19 mouse cellular contexts compared by ENCODE assay signal in the genomic region with DNA sequence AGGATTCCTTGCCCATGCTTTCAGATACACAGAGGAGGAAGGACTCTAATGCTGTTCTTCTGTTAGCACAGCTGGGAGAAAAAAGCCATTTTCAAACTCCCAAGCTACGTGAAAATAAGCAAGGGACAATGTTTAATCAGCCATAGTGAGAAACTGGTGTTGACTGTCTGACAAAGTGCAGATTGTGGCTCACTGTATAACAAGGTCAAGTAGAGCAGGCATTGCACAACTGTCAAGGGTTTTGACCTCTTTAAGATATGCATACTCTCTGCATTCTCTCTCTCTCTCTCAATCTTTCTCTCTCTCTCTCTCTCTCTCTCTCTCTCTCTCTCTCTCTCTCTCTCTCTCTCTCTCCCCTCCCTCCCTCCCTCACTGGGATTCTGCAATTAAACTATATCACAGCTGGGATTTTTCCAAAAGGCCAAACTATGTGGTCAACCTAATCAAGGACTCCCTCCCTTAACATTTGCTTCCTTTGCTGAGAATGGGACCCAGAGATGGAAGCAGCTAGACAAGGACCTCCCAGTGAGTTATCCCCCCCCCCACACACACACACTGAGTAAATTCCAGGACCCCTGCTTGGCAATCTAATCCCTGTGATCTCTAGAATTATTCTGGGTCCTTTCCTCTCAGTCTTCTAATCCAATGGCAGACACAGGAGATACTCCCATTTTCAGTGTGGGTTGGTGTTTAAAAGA.
A peak's percentile ranks its signal among the peaks of the same experiment; 100 is the strongest.
DNase-seq lines count a peak whose midpoint lies in the region; ATAC-seq and TF ChIP-seq lines count a peak whose summit lies in the region.
"Had no signal": no experiment of that assay in that cellular context is flagged by ENCODE, and none has a peak within 500 bp of the region (broad histone marks: within the 10 kb centered on the region; RNA-seq: fewer than 3 reads in every experiment).

No protein-coding gene starts in this region.

- H3K4me2 ChIP-seq in heart, embryonic 16.5 days (ENCODE audit: low read depth, low read length): no peak overlapping the region
- H3K4me2 ChIP-seq in kidney, postnatal 0 days (ENCODE audit: low read length): no peak overlapping the region
- H3K4me2 ChIP-seq in stomach, embryonic 15.5 days: no peak overlapping the region
- no peak overlapping the region for H3K4me2 ChIP-seq in stomach, postnatal 0 days (replicated peaks; ENCODE audit: low read depth)
- H3K4me2 ChIP-seq: hindbrain, embryonic 14.5 days; liver, embryonic 13.5 days; midbrain, embryonic 13.5 days; neural tube, embryonic 12.5 days had no signal

- WGBS in heart, embryonic 16.5 days: 16% methylated on average over 1 of the region's 1 CpGs
- whole genome bisulfite sequencing in kidney, postnatal 0 days: 30% methylated on average over 1 of the region's 1 CpGs
- WGBS in stomach, embryonic 15.5 days: 16% methylated on average over 1 of the region's 1 CpGs
- 25% methylated on average over 1 of the region's 1 CpGs for whole genome bisulfite sequencing in stomach, postnatal 0 days

- no peaks in the 10 kb centered on the region for H3K27me3 ChIP-seq in heart, embryonic 16.5 days (ENCODE audit: control insufficient read depth, insufficient read depth, low read length)
- no peaks in the 10 kb centered on the region for H3K27me3 ChIP-seq in kidney, postnatal 0 days (ENCODE audit: insufficient read depth, low read length)
- H3K27me3 ChIP-seq in stomach, embryonic 15.5 days (replicated peaks): no peaks in the 10 kb centered on the region
- no peaks in the 10 kb centered on the region for H3K27me3 ChIP-seq in stomach, postnatal 0 days (ENCODE audit: control insufficient read depth, insufficient read depth, low read length)
- H3K27me3 ChIP-seq: liver, embryonic 13.5 days; midbrain, embryonic 13.5 days; neural tube, embryonic 12.5 days had no signal

- no peak for TF ChIP-seq EP300 in stomach, postnatal 0 days (optimal IDR thresholded peaks at IDR 0.05)

- no peak for TF ChIP-seq CTCF in kidney, postnatal 0 days (IDR thresholded peaks at IDR 0.05; ENCODE audit: low read depth)
- TF ChIP-seq CTCF in stomach, postnatal 0 days (IDR thresholded peaks at IDR 0.05; ENCODE audit: low read depth): no peak

- no peaks in the 10 kb centered on the region for H3K36me3 ChIP-seq in heart, embryonic 16.5 days (ENCODE audit: control insufficient read depth, insufficient read depth)
- H3K36me3 ChIP-seq in kidney, postnatal 0 days (ENCODE audit: insufficient read depth, low read length): no peaks in the 10 kb centered on the region
- H3K36me3 ChIP-seq in stomach, embryonic 15.5 days: no peaks in the 10 kb centered on the region
- H3K36me3 ChIP-seq in stomach, postnatal 0 days (ENCODE audit: control insufficient read depth, insufficient read depth, low read length): no peaks in the 10 kb centered on the region
- H3K36me3 ChIP-seq: embryonic facial prominence, embryonic 10.5 days; liver, embryonic 13.5 days; midbrain, embryonic 13.5 days; neural tube, embryonic 12.5 days had no signal

- ATAC-seq in heart, embryonic 16.5 days (replicated peaks; ENCODE audit: extremely low read depth, insufficient read depth, low FRiP score): peak; percentile 78
- ATAC-seq in kidney, postnatal 0 days (replicated peaks; ENCODE audit: low FRiP score, low read depth): 0 out of 2 replicates have a peak, but pooled peaks have one; percentile 36
- ATAC-seq in stomach, embryonic 15.5 days (ENCODE audit: insufficient read depth, low FRiP score, low read depth): peak; percentile 58; the same call in 1 of the 2 replicates
- ATAC-seq in stomach, postnatal 0 days (ENCODE audit: low FRiP score, low TSS enrichment): no peak
- ATAC-seq: midbrain, embryonic 13.5 days had no signal

- H3K9ac ChIP-seq in heart, embryonic 16.5 days (ENCODE audit: low read length): no peak overlapping the region
- no peak overlapping the region for H3K9ac ChIP-seq in kidney, postnatal 0 days (ENCODE audit: low read depth, low read length)
- H3K9ac ChIP-seq in stomach, embryonic 15.5 days: no peak overlapping the region
- H3K9ac ChIP-seq in stomach, postnatal 0 days (ENCODE audit: low read length): no peak overlapping the region
- H3K9ac ChIP-seq: hindbrain, embryonic 14.5 days; liver, embryonic 13.5 days; midbrain, embryonic 13.5 days; neural tube, embryonic 12.5 days had no signal

- no peak overlapping the region; the same call in 1 of the 2 replicates for H3K27ac ChIP-seq in heart, embryonic 16.5 days (ENCODE audit: low read length)
- no peak overlapping the region for H3K27ac ChIP-seq in kidney, postnatal 0 days
- H3K27ac ChIP-seq in stomach, embryonic 15.5 days: no peak overlapping the region
- H3K27ac ChIP-seq in stomach, postnatal 0 days (replicated peaks): no peak overlapping the region
- H3K27ac ChIP-seq: embryonic facial prominence, embryonic 10.5 days; gastrocnemius, adult 2 months; hindbrain, embryonic 14.5 days; liver, embryonic 13.5 days; midbrain, embryonic 13.5 days; neural tube, embryonic 12.5 days had no signal

- H3K9me3 ChIP-seq in heart, embryonic 16.5 days (replicated peaks; ENCODE audit: control insufficient read depth, low read length): no peaks in the 10 kb centered on the region
- no peaks in the 10 kb centered on the region for H3K9me3 ChIP-seq in kidney, postnatal 0 days (replicated peaks; ENCODE audit: low read length)
- H3K9me3 ChIP-seq in stomach, embryonic 15.5 days: no peaks in the 10 kb centered on the region
- H3K9me3 ChIP-seq in stomach, postnatal 0 days (ENCODE audit: control insufficient read depth, low read length): no peaks in the 10 kb centered on the region
- H3K9me3 ChIP-seq: embryonic facial prominence, embryonic 10.5 days; liver, embryonic 13.5 days; midbrain, embryonic 13.5 days; neural tube, embryonic 12.5 days had no signal

- peaks cover 5% of the 10 kb centered on the region; the same call in 1 of the 2 replicates for H3K4me1 ChIP-seq in heart, embryonic 16.5 days (ENCODE audit: control insufficient read depth, insufficient read depth, low read length)
- H3K4me1 ChIP-seq in kidney, postnatal 0 days (replicated peaks; ENCODE audit: insufficient read depth, low read length): no peaks in the 10 kb centered on the region
- H3K4me1 ChIP-seq in stomach, embryonic 15.5 days: no peaks in the 10 kb centered on the region
- H3K4me1 ChIP-seq in stomach, postnatal 0 days (replicated peaks; ENCODE audit: control insufficient read depth, insufficient read depth): no peaks in the 10 kb centered on the region
- H3K4me1 ChIP-seq: embryonic facial prominence, embryonic 10.5 days; liver, embryonic 13.5 days; midbrain, embryonic 13.5 days; neural tube, embryonic 12.5 days had no signal

- no peak for DNase-seq in heart, adult 9 months (ENCODE audit: low spot score in 2 of 2)
- peak; percentile 75 for DNase-seq in kidney, postnatal 0 days (ENCODE audit: low spot score)
- no peak for DNase-seq in kidney, adult 11 months
- no peak for DNase-seq in stomach, postnatal 0 days (ENCODE audit: low spot score)
- no peak for DNase-seq in layer of hippocampus, postnatal 10 days (ENCODE audit: low spot score in 2 of 2)
- DNase-seq: cerebellum, adult 2 months; cerebellum, postnatal 36 days; gastrocnemius, adult 2 months; liver, embryonic 13.5 days; right cerebral cortex, postnatal 14 days; spleen, adult 18-20 months; thymus, adult 18-20 months; thymus, postnatal 4 days had no signal

- H3K4me3 ChIP-seq in heart, embryonic 16.5 days (ENCODE audit: low read length): no peak overlapping the region
- H3K4me3 ChIP-seq in kidney, postnatal 0 days (replicated peaks; ENCODE audit: low read depth, low read length): no peak overlapping the region
- H3K4me3 ChIP-seq in stomach, embryonic 15.5 days (replicated peaks): no peak overlapping the region
- H3K4me3 ChIP-seq in stomach, postnatal 0 days (ENCODE audit: low read depth, low read length): no peak overlapping the region
- H3K4me3 ChIP-seq: embryonic facial prominence, embryonic 10.5 days; gastrocnemius, adult 2 months; liver, embryonic 13.5 days; midbrain, embryonic 13.5 days; neural tube, embryonic 12.5 days had no signal
